Mouse (Mus musculus) gastrocnemius, postnatal 36 days (tissue): ENCODE measurements around the gene Uroc1. TPM values are rescaled to one million over a fixed set of nuclear protein-coding genes. Genes with fewer than 3 reads are reported as not detected.

Source experiments
- DNase-seq, 2 experiments: peaks; one replicate each; pipeline ENCODE4 v3.0.0; 2022
- intact Hi-C: fragments of 180-260 bp; cut with DNase I; formaldehyde crosslinking; loops from one replicate; pipeline ENCODE4 v1.15.1; 2025
- long read RNA-seq, 2 experiments: library from polyadenylated mRNA; stranded (forward); transcript quantifications; one replicate each; pipeline ENCODE4 v2.0.0; 2021
- total RNA-seq, 2 experiments: library from RNA; stranded (reverse); gene quantifications; 2 replicates each; pipeline ENCODE4 v1.2.3; 2021

The Uroc1 gene
- total RNA-seq: under 1 TPM in 1 of 2 experiments, not detected in 1; 0.08 TPM
- long read RNA-seq, experiment 1: 0 reads
- long read RNA-seq, experiment 2: 0 reads

- no peak for DNase-seq
- intact Hi-C loops: loop anchor here (10.0 kb wide), 2 partner anchors 92 to 658 kb away; partner anchors contain the start of gene Cfap100
These were observed at the start of gene Uroc1 for GRCm38 (mm10) chr6:90332561-90333425. TSS of gene Uroc1 (plus strand) at chr6:90333284.

- DNase-seq: no peak
- intact Hi-C loops: no loop called here
These were observed 44.8 kb upstream of the Uroc1 start for GRCm38 (mm10) chr6:90288265-90288664.

GRCm38 (mm10) chr6:90300919-90301318 is 32.2 kb upstream of the Uroc1 start, which contains the start of gene BC048671:
TSS of gene BC048671 (plus strand) at chr6:90301219.
- intact Hi-C loops: no loop called here
- DNase-seq: no peak

GRCm38 (mm10) chr6:90306315-90306975 is 26.6 kb upstream of the Uroc1 start:
- intact Hi-C loops: no loop called here
- no peak for DNase-seq

- intact Hi-C loops: no loop called here
- DNase-seq: no peak
These were observed 24.0 kb upstream of the Uroc1 start for GRCm38 (mm10) chr6:90308839-90309778.

- intact Hi-C loops: no loop called here
- no peak for DNase-seq
These were observed 17.1 kb upstream of the Uroc1 start for GRCm38 (mm10) chr6:90315961-90316360.

- intact Hi-C loops: no loop called here
- no peak for DNase-seq
These were observed 15.4 kb upstream of the Uroc1 start for GRCm38 (mm10) chr6:90317510-90318258.

GRCm38 (mm10) chr6:90319019-90319418 is 14.1 kb upstream of the Uroc1 start:
- intact Hi-C loops: no loop called here
- no peak for DNase-seq

- peak in 1 of 2 experiments; percentile 26 for DNase-seq
- intact Hi-C loops: no loop called here
These were observed 13.5 kb upstream of the Uroc1 start for GRCm38 (mm10) chr6:90319475-90320191.

- intact Hi-C loops: no loop called here
- no peak for DNase-seq
These were observed 12.7 kb upstream of the Uroc1 start for GRCm38 (mm10) chr6:90320429-90320828.

- intact Hi-C loops: no loop called here
These were observed 11.3 kb upstream of the Uroc1 start for GRCm38 (mm10) chr6:90321811-90322210.

GRCm38 (mm10) chr6:90324026-90324425 is 9.1 kb upstream of the Uroc1 start:
- intact Hi-C loops: no loop called here
- no peak for DNase-seq

More at GRCm38 (mm10) chr6:90321811-90322210, 11.3 kb upstream of the Uroc1 start:
- no peak for DNase-seq

- no peak for DNase-seq
- intact Hi-C loops: no loop called here
These were observed 8.6 kb upstream of the Uroc1 start for GRCm38 (mm10) chr6:90324463-90324862.

- DNase-seq: peak; percentile 25 to 34
- intact Hi-C loops: no loop called here
These were observed 8.1 kb upstream of the Uroc1 start, which contains the start of gene Chst13 for GRCm38 (mm10) chr6:90324991-90325390. TSS of gene Chst13 (minus strand) at chr6:90325185.

- no peak for DNase-seq
- intact Hi-C loops: no loop called here
These were observed 5.4 kb upstream of the Uroc1 start for GRCm38 (mm10) chr6:90327670-90328069.

- intact Hi-C loops: loop anchor here (10.0 kb wide), 2 partner anchors 95 to 655 kb away; partner anchors contain the start of gene Cfap100
- peak in 1 of 2 experiments; percentile 36 for DNase-seq
These were observed 3.1 kb upstream of the Uroc1 start for GRCm38 (mm10) chr6:90329953-90330352.

GRCm38 (mm10) chr6:90334244-90334643 is 1.2 kb downstream of the Uroc1 start:
- intact Hi-C loops: loop anchor here (10.0 kb wide), 2 partner anchors 91 to 659 kb away; partner anchors contain the start of gene Cfap100
- DNase-seq: no peak

GRCm38 (mm10) chr6:90342343-90342742 is 9.3 kb downstream of the Uroc1 start:
- intact Hi-C loops: no loop called here
- DNase-seq: no peak

- no peak for DNase-seq
- intact Hi-C loops: no loop called here
These were observed 14.1 kb downstream of the Uroc1 start for GRCm38 (mm10) chr6:90347183-90347582.
